Mouse (Mus musculus) hindbrain, embryonic 10.5 days (tissue): ENCODE data around the gene Hnrnph3. TPM values are rescaled to one million over a fixed set of nuclear protein-coding genes. Genes with fewer than 3 reads are reported as not detected.

ENCODE experiments used
- DNase-seq: peaks from one replicate; pipeline ENCODE4 v3.0.0-alpha.2; 2017; ENCODE audit warnings: low spot score
- H3K27ac ChIP-seq: fragments of 300-500 bp; sonication (generic); 2 replicates; pipeline ENCODE4 v1.5.1; 2016; ENCODE audit warnings: mild to moderate bottlenecking, moderate library complexity
- H3K27me3 ChIP-seq: fragments of 300-500 bp; sonication (generic); 2 replicates; pipeline ENCODE4 v1.6.1; 2016; ENCODE audit warnings: mild to moderate bottlenecking; ENCODE audit not compliant: poor library complexity, insufficient read depth, severe bottlenecking
- H3K36me3 ChIP-seq: fragments of 300-500 bp; sonication (generic); 2 replicates; pipeline ENCODE4 v1.6.1; 2016; ENCODE audit warnings: mild to moderate bottlenecking, moderate library complexity
- H3K4me1 ChIP-seq: fragments of 300-500 bp; sonication (generic); replicated peaks from 2 replicates; pipeline ENCODE4 v1.6.1; 2016; ENCODE audit warnings: mild to moderate bottlenecking
- H3K4me3 ChIP-seq: fragments of 300-500 bp; sonication (generic); 2 replicates; pipeline ENCODE4 v1.5.1; 2016; ENCODE audit warnings: mild to moderate bottlenecking, moderate library complexity
- H3K9me3 ChIP-seq: fragments of 300-500 bp; sonication (generic); 2 replicates; pipeline ENCODE4 v1.6.1; 2016; ENCODE audit warnings: mild to moderate bottlenecking, moderate library complexity
- WGBS: fragments of 180-500 bp; shearing (Covaris S2); methylation state at CpG from one replicate; pipeline ENCODE4 v1.1.7; 2016; 5-methylcytosine and 5-hydroxymethylcytosine counted together
- polyA plus RNA-seq: library from polyadenylated mRNA; unstranded; fragments of >200 nt; fragmentation: Nextera tagmentation; extraction: Ambion mirVana; gene quantifications from 2 replicates; pipeline ENCODE4 v1.2.1, GENCODE M21; 2016

Hnrnph3 gene
- polyA plus RNA-seq, 1 experiment from 2014 or later, result 193 TPM

DNA sequence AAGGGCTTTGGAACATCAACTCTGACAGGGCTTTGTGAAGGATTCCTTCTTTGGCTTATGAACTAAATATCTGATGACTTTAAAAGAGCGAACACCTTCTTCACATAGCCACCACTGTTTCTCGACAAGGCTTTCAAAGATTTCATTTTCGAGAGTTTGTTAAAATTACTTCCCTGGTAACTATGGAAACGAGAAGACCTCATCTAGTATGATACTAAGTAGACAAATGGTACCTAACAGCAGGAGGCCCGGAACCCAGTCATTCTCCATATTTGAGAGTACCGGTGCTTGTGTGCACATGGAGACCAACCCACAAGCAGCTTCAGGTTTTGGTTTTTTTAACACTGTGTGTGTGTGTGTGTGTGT, 2.8 kb upstream of the Hnrnph3 start:
- Histone ChIP-seq H3K9me3 (no peaks in the 10 kb centered on the region), H3K4me3 (peak overlapping the region; percentile 95), H3K27me3 (no peaks in the 10 kb centered on the region), H3K27ac (peak overlapping the region; percentile 100), H3K4me1 (peaks cover 49% of the 10 kb centered on the region), H3K36me3 (no peaks in the 10 kb centered on the region)
- no peak for DNase-seq
- WGBS, result 49% methylated on average over 6 of the region's 6 CpGs

DNA sequence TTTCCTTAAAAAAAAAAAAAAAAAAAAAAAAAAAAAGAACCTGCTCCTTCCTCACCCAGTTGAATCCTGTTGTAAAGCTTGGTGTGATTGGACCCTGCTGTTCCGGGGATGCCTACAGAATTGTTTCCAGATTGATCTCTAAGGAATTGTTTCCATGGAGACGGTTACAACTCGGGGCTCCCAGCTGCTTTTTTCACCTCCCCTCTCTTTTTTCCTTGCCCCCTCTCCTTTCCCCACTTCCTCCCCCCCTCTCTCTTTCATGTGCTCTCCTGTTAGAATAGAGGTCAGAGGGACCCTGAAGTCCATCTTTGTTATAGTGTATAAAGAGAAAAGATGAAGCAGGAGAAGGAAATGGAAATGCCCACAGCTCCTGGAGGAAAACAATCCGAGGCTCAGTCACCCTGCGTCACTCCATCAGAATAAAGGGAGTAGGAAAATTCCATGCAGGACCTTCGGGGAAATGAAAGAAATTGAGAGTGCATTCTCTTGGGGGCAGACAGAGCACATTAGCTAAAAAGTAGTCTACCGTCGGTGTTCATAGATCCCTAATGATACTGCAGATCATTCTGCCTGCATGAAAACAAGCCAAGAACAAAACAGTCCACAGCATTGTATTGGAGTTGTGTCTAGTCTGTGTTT, 2.3 kb upstream of the Hnrnph3 start:
- 12% methylated on average over 8 of the region's 8 CpGs for WGBS
- H3K36me3 ChIP-seq, result no peaks in the 10 kb centered on the region
- H3K9me3 ChIP-seq, result no peaks in the 10 kb centered on the region
- peaks cover 54% of the 10 kb centered on the region for H3K4me1 ChIP-seq
- H3K27me3 ChIP-seq, result no peaks in the 10 kb centered on the region
- peak; percentile 64 for DNase-seq
- H3K4me3 ChIP-seq, result peak overlapping the region; percentile 95
- H3K27ac ChIP-seq, result peak overlapping the region; percentile 100

DNA sequence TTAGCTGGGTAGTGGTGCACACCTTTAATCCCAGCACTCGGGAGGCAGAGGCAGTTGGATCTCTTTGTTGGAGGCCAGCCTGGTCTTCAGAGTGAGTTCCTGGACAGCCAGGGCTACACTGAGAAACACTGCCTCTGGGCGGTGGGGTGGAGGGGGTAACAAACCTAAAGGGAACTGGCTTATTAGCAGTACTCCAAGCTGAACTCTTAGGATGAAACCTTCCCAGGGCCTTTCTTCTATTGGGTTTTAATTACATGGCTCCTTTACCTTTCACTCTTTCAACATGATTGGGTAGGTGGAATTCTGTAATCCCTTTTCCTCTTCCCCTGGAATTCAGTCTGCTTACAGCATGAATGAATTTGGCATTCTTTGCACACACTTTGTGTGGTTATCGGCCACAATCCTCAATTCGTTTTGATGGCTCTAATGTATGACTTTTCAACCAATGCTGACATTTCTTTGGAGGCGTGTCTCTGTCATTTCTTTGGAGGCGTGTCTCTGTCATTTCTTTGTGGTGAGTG, 1.5 kb upstream of the Hnrnph3 start:
- Histone ChIP-seq H3K4me1 (peaks cover 62% of the 10 kb centered on the region), H3K27me3 (no peaks in the 10 kb centered on the region), H3K27ac (peak overlapping the region; percentile 100), H3K9me3 (no peaks in the 10 kb centered on the region), H3K4me3 (peak overlapping the region; percentile 95), H3K36me3 (no peaks in the 10 kb centered on the region)
- peak; percentile 29 for DNase-seq
- 27% methylated on average over 6 of the region's 6 CpGs for WGBS

DNA sequence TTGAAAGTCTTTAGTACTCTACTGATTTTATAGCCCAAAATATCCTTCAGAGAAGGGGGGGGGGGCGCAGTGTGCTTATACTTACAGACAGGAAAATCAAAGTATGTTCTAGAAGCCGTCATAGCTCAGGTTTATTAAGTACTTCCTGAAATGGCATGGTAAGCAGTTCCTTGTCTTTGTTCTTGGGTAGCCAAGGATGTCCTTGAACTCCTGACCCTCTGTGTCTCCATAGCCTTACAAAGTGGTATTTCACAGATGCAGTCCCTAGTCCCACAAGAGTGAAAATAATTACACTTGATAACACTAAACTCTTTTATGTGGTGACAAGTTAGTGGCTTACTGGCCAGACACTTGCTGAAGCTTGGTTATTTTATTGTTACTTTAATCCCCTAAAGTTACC, 999 bp upstream of the Hnrnph3 start:
- H3K36me3 ChIP-seq, result no peaks in the 10 kb centered on the region
- peaks cover 67% of the 10 kb centered on the region for H3K4me1 ChIP-seq
- H3K4me3 ChIP-seq, result peak overlapping the region; percentile 95
- DNase-seq, result peak; percentile 13
- H3K9me3 ChIP-seq, result no peaks in the 10 kb centered on the region
- 37% methylated on average over 2 of the region's 2 CpGs for WGBS
- H3K27me3 ChIP-seq, result no peaks in the 10 kb centered on the region
- H3K27ac ChIP-seq, result peak overlapping the region; percentile 100

DNA sequence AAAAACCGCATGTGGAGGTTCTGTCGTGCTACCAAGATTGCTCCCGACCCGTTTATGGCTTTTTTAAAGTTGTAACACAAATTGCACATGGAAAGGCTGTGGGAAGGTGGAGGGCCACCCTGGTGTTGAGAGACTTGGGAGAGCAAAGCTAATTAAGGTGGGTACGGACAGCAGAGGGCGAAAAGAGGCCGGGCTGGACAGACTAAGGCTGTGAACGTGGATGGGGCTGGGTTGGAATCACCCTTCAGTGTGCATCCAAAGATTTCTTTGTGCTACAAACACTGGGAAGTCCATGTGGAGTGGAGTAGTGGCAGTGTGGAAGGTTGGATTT, 528 bp upstream of the Hnrnph3 start:
- H3K4me3 ChIP-seq, result peak overlapping the region; percentile 95
- peaks cover 68% of the 10 kb centered on the region for H3K4me1 ChIP-seq
- no peaks in the 10 kb centered on the region for H3K27me3 ChIP-seq
- WGBS, result under 1% methylated on average over 8 of the region's 8 CpGs
- H3K9me3 ChIP-seq, result no peaks in the 10 kb centered on the region
- peak; percentile 74 for DNase-seq
- peak overlapping the region; percentile 100 for H3K27ac ChIP-seq
- H3K36me3 ChIP-seq, result no peaks in the 10 kb centered on the region

DNA sequence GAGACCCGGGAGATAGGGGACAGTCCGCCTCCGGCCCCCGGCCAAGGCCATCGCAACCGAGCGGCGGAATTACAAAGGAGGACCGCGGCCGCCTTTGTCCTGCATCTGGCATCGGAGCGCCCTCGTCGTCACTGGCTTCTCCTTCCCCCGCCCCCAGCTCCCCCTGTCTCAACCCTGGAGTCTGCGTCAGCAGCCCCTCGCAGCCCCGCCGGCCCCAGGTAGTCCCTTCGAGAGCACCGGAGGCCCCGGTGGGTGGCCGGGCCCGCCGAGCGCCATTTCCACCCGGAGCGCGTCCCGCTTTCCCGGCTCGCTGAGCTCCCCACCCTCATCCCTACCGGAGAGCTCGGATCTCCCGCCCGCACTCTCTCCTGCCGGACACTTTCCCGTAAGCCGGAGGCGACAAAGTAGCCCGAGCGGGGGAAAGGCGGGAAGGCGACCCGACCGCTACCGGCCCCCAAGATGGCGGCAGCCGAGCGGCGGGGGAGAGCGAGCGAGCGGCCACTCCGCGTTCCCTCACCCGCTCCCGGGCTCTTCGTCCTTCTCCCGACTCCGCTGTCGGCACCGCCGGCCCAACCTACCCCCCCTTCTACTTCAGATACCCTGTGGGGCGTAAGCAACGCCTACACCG, 782 bp downstream of the Hnrnph3 start:
- H3K27me3 ChIP-seq, result no peaks in the 10 kb centered on the region
- H3K4me1 ChIP-seq, result peaks cover 61% of the 10 kb centered on the region
- peak overlapping the region; percentile 100 for H3K27ac ChIP-seq
- H3K4me3 ChIP-seq, result peak overlapping the region; percentile 95
- H3K9me3 ChIP-seq, result no peaks in the 10 kb centered on the region
- under 1% methylated on average over 68 of the region's 68 CpGs for whole genome bisulfite sequencing
- H3K36me3 ChIP-seq, result peaks cover 6% of the 10 kb centered on the region
- DNase-seq, result peak; percentile 74

DNA sequence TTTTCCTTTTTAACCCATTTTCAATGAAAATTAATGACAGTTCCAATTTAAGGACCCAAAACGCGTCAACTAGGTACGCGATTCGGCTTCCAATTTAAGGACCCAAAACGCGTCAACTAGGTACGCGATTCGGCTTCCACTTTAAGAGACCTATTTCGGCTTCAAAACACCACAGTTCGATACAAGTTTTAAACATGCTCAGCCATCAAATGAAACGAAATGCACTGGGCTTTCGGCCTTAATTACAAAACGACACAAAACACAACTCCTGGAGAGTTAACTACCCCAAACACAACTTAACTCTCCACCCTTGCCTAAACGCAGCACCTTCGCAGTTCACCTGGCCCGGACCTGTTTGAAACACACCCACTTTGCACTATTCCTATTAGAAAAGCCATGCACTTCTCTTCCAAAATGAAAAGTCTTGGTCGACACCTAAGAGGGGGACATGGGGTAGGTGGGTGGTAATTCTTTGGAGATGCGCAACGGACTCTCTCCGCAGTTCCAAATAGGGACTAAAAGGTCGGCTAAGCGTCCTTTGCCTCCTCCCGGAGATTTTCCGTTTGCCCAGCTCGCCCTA, 1.4 kb downstream of the Hnrnph3 start:
- H3K4me3 ChIP-seq, result peak overlapping the region; percentile 95
- DNase-seq, result no peak
- peaks cover 56% of the 10 kb centered on the region for H3K4me1 ChIP-seq
- peak overlapping the region; percentile 100 for H3K27ac ChIP-seq
- H3K27me3 ChIP-seq, result no peaks in the 10 kb centered on the region
- WGBS, result under 1% methylated on average over 27 of the region's 27 CpGs
- H3K36me3 ChIP-seq, result peaks cover 12% of the 10 kb centered on the region
- H3K9me3 ChIP-seq, result no peaks in the 10 kb centered on the region

DNA sequence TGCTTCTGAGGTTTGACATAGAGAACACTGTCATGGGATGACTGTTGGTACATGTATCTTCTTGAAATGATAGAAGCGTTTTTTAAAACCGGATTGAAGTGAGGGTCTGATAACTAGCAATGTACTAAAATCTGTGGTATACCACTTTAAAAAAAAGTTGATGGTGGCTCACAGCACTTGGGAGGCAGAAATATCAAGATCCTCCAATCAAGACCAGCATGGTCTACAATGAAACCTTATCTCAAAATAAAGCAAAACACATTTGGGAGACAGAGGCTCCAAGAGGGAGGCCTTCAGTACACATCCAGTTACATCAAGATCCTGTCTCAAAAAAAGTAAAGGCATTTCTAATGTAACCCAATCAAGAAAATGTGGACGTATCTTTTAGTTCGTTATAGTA, 2.3 kb downstream of the Hnrnph3 start:
- no peaks in the 10 kb centered on the region for H3K27me3 ChIP-seq
- no peaks in the 10 kb centered on the region for H3K9me3 ChIP-seq
- H3K4me1 ChIP-seq, result peaks cover 48% of the 10 kb centered on the region
- peak overlapping the region; percentile 100 for H3K27ac ChIP-seq
- no peak for DNase-seq
- H3K4me3 ChIP-seq, result peak overlapping the region; percentile 95
- 65% methylated on average over 4 of the region's 4 CpGs for WGBS
- H3K36me3 ChIP-seq, result peaks cover 21% of the 10 kb centered on the region

DNA sequence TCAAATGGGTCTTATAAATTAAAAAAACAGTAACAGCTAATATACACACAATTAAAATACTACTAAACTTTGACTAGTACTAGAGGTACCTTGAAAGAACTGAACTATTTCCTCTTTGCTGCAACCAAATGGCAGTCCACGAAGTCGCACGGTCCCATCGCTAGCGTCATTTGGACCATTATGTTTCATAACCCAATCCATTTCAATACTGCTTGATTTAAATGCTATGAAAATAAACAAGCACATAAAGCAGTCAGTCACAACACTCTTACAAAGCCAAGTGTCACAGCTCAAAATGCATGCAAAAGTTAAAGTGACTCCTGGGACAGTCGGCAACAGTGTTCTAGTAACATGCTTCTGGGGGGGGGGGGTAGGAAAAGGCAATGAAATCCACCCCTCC, 4.7 kb downstream of the Hnrnph3 start:
- DNase-seq, result no peak
- H3K9me3 ChIP-seq, result no peaks in the 10 kb centered on the region
- no peaks in the 10 kb centered on the region for H3K27me3 ChIP-seq
- peaks cover 26% of the 10 kb centered on the region for H3K4me1 ChIP-seq
- H3K4me3 ChIP-seq, result no peak overlapping the region
- no peak overlapping the region for H3K27ac ChIP-seq
- peaks cover 45% of the 10 kb centered on the region for H3K36me3 ChIP-seq
- WGBS, result 94% methylated on average over 6 of the region's 6 CpGs

DNA sequence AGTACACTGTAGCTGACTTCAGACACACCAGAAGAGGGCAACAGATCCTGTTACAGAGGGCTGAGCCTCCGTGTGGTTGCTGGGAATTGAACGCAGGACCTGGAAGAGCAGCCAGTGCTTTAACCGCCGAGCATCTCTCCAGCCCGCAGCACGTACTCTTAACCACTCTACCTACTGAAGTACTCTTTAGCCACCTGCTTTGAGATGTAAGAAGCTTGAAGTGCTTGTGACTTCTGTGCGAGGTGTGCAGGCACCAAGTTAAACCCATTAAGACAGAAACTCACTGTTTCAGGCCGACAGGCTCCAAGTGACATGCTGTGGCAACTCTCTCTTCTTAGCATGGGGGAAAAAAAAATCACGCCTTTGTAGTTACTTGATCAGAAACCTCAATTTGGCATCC, 9.8 kb downstream of the Hnrnph3 start:
- no peak for DNase-seq
- WGBS, result 92% methylated on average over 9 of the region's 9 CpGs
- Histone ChIP-seq H3K27me3 (no peaks in the 10 kb centered on the region), H3K27ac (no peak overlapping the region), H3K36me3 (peaks cover 95% of the 10 kb centered on the region), H3K4me3 (no peak overlapping the region), H3K4me1 (peaks cover under 1% of the 10 kb centered on the region; the same call in 1 of the 2 replicates), H3K9me3 (no peaks in the 10 kb centered on the region)

DNA sequence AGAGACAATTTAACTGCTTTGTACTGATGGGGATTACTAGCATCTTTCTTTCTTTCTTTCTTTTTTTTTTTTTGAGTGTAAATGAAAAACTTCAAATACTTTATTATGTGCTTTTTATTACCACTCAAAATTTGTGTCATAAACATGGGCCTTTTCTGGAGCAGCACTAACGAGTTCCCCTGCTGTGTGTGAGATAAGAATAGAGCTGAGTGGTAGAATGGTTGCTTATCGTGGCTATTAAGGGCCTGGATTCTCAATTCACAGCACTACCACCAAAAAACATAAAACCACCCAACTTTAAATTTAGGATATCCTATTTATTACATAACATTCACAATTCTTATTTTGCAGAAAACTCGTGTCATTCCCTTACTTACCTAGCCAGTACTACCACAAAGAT, 10.5 kb downstream of the Hnrnph3 start:
- Histone ChIP-seq H3K27me3 (no peaks in the 10 kb centered on the region), H3K36me3 (peaks cover 98% of the 10 kb centered on the region), H3K9me3 (no peaks in the 10 kb centered on the region), H3K4me1 (no peaks in the 10 kb centered on the region), H3K4me3 (no peak overlapping the region), H3K27ac (no peak overlapping the region)
- WGBS, result 90% methylated on average over 3 of the region's 3 CpGs
- DNase-seq, result no peak

DNA sequence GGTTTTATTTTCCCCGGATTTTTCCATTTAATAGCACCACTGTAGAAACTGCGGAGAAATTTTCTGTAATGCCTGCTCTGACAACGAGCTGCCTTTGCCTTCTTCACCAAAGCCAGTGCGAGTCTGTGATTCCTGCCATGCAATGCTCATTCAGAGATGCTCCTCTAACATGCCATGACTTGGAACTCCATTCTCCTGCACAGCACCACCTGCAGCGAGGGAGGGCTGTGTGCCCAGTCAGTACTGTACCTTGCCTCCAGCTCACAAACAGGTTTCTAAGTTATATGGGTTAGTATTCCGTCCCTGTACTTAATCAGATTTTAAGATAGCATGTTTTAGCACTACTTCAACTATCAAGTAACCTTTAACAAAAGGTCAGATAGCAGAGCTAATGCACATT, 12.5 kb downstream of the Hnrnph3 start:
- DNase-seq, result no peak
- peaks cover 98% of the 10 kb centered on the region for H3K36me3 ChIP-seq
- no peaks in the 10 kb centered on the region for H3K27me3 ChIP-seq
- H3K9me3 ChIP-seq, result no peaks in the 10 kb centered on the region
- H3K27ac ChIP-seq, result no peak overlapping the region
- H3K4me1 ChIP-seq, result no peaks in the 10 kb centered on the region
- WGBS, result 89% methylated on average over 6 of the region's 6 CpGs
- H3K4me3 ChIP-seq, result no peak overlapping the region

DNA sequence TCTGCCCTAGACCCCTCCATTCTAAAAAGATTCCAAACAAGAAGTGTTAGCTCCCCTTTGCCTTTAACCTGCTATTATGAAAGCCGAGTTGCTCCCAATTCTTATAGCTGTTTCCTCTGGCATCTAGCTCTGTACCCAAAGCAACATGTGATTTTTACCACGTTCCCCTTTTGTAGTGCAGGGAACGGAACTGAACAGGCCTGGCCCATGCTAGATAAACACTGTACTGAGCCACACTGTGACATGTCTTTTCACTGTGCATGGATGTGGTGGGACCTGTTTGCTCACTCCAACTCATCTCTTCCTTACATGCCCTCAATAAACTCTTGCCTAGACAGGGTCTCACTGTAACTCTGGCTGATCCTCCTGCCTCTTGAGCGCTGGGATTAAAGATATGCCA, 13.7 kb downstream of the Hnrnph3 start:
- H3K4me1 ChIP-seq, result no peaks in the 10 kb centered on the region
- DNase-seq, result no peak
- no peak overlapping the region for H3K4me3 ChIP-seq
- no peaks in the 10 kb centered on the region for H3K9me3 ChIP-seq
- 88% methylated on average over 4 of the region's 4 CpGs for WGBS
- H3K27me3 ChIP-seq, result no peaks in the 10 kb centered on the region
- H3K36me3 ChIP-seq, result peaks cover 98% of the 10 kb centered on the region
- H3K27ac ChIP-seq, result no peak overlapping the region
